Mouse (Mus musculus): ENCODE data around the gene Tnpo1.
A peak's percentile ranks its signal among the peaks of the same experiment; 100 is the strongest.

Gene Tnpo1

DNA sequence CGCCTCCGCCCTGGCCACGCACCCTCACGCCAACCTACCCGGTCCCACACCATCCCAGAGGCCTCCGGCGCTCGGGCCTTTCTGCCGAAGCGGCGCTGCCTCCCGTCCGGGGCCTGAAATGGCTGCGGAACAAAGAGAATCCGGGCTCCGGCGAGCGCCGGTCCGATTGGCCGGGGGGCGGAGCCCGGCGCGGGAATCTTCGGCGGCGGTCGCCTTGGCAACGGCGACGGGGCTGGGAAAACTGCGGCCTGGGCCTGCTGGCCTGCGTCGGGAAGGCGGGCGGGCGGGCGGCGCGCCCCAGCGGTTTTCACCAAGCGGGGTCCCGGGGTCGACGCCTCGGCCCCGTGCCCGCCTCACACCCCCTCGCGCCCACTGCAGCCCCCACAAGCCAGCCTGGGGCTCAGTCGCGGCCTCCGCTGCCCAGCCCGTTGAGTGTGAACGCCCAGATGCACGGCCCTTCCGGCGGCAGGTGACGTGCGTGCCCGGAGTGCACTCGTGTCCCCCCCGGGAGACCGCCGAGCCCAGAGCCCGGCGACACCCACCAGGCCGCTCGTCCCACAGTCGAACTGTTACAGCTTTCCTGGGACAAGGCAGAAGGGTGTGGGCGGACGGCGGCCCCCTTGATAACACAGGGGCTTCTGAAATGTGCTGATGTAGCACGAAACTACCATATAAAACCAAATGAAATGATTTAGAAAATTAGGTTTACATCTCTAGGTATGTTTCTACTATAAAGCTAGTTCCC lies at the start of gene Tnpo1:
Tnpo1 (minus strand) TSS at position 172 of the 745 bp plus-strand sequence.
- peak; percentile 91 to 93 for DNase-seq

DNA sequence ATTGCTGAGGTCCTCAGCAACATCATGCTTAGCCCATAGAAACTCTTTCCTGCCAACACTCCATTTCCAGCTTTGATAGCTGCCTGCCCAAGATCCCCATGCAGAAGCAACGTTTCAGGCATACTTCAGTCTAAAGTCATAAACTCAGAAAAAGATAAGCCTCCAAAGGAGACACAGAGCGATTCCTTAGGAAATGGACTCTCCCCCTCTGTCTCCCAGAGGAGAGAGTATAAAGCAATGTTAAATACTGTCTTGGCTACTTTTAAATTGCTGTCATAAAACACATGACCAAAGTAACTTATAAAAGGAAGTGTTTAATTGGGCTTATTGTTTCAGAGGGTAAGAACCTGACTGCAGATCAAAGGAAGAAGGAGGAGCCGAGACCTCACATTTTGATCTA lies 45.9 kb upstream of the Tnpo1 start:
- DNase-seq = no peak

DNA sequence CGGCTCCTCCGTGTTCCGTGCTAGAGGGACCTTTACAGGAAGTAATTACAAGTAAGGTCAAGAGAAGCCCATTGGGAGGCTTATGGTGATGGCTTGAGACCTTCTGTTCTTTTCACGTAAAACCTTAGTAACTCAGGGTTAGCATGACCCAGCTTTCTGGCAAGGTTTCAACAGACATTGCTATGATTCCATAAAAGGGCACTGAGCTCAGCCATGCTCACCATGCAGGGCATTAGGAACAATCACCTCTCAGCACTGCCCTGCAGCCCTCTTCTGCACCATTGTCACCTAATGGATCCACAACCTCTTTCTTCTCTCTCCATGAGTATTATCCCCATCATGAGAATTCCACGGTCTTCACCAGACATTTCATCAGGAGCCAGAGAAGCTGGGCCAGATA lies 45.5 kb upstream of the Tnpo1 start:
- no peak for DNase-seq

DNA sequence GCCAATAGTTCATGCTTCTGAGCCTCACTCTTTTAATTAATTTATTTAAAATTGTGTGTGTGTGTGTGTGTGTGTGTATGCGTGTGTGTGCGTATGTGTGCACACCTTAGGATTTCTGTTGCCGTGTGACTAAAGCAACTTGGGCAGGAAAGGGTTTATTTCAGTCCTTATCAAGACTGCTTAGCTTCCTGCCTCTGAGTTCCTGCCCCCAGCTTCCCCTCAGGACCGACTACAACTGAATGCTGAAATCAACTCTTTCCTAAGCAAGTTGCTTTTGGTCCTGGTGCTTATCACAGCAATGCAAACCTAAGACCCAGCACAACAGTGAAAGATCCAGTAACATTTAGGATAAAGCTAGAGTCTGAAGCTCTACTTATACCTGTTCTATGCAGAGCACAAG lies 42.3 kb upstream of the Tnpo1 start:
- DNase-seq = no peak

GRCm38 (mm10) chr13:98967942-98968341 lies 41.8 kb upstream of the Tnpo1 start:
- DNase-seq = no peak

- DNase-seq = peak; percentile 11 to 40
These were observed 40.4 kb upstream of the Tnpo1 start for GRCm38 (mm10) chr13:98966583-98966982.

DNA sequence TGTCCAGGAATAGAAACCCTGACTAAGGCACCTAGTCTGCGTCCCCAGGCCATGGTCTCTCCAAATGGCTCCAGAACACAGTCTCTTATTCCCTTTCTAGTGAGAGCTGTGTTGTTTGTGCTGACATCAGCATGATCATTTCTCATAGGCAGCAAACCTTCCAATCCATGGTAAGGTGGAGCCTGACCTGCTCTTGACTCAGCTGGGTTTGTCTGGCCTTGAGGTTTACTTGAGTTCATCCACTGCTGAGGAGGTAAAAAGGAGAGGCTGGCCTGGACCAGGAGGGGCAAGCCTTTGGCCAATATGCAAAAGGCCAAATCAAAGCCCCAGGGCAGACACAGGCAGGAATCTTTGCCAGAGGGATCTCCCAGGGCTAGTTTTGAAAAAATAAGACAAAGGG lies 37.4 kb upstream of the Tnpo1 start:
- DNase-seq = no peak

GRCm38 (mm10) chr13:98958177-98958576 lies 32.0 kb upstream of the Tnpo1 start:
- DNase-seq = no peak

DNA sequence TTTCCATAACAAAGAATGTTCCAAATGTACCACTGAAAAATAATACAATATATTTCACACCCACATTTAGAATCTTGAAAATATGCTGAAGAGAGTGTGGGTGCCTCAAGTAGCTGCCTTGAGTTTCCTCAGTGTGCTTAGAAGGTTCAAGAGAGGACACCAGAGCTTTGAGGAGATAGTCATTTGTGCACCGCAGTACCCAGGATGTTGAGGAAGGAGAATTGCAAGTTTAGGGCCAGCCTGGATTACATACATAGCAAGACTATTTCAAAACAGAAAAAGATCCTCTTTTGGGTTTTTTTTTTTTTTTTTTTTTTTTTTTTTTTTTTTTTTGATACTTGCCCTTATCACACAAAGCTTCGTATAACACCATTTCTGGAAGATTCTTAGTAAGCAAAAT lies 30.0 kb upstream of the Tnpo1 start:
- no peak for DNase-seq

DNA sequence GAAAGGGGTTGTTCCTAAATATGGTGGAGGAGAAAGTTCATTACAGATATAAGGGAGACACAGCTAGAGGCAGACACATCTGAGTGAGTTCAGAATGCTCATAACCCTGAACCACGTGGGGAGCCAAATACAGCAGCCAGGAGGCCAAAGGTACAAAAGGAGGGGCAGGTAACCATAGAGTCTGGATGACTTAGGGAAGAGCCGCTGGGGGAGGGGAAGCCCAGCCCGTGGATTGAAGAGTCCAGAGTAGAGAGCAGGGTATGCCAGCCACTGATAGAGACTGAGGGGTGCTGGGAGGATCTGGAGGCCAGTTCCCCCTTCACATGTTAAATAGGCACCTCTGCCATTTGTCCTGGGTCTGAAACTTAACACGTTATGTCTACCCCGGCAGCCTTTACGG lies 29.5 kb upstream of the Tnpo1 start:
- DNase-seq = no peak

GRCm38 (mm10) chr13:98955226-98955625 lies 29.0 kb upstream of the Tnpo1 start:
- DNase-seq = peak; percentile 24 to 56

DNA sequence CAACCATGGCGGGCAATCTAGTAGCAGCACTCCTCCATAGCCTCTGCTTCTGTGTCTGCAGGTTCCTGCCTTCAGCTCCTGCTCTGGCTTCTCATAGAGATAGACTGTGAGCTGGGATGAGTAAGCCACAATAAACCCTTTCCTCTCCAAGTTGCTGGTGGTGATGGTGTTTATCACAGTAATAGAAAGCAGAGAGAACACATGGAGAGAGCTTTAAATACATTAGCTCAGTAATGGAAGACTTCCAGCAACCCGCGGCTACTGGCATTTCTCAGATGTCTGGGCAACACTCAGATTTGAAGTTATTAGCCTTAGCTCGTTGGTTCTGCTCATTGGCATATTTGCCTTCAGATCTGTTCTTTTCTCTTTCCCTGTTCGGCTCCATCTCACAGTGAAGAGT lies 27.6 kb upstream of the Tnpo1 start:
- DNase-seq = no peak

DNA sequence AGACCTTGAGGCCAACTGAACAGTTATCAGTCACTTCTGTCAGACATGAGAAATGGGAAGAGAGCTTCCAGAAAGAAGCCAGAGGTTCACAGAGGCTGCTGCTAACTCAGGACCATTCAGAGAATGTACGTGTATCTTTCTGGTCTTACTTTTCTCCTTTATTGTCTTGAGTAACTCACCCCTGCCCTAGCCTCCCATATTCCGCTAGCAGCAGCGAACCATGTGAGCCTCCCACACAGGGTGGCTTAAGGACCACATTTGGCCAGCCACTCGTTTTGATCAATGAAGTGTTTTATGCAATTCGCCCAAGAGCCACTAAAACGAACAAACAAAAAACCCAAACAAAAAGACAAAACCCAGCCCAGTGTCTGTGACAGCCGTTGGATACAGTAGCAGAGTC lies 25.8 kb upstream of the Tnpo1 start:
- DNase-seq = no peak

- no peak for DNase-seq
These were observed 22.0 kb upstream of the Tnpo1 start for GRCm38 (mm10) chr13:98948146-98948545.

DNA sequence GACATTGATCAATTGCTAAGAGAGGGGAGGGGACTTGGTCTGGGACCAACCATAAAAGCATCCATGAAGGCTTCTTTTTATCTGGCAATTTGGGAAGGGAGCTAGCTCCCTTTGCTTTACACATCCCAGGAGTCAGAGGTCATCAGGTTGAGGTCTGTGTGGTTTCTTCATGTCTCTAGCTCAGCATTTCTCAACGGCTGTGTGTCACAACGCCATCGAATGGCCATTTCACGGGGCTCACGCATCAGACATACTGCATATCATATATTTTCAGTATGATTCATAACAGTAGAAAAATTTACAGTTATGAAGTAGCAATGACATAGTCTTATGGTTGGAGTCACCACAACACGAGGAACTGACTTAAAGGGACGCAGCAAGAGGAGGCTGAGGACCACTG lies 20.2 kb upstream of the Tnpo1 start:
- DNase-seq = no peak

GRCm38 (mm10) chr13:98945908-98946307 lies 19.7 kb upstream of the Tnpo1 start:
- DNase-seq = no peak

- no peak for DNase-seq
These were observed 19.2 kb upstream of the Tnpo1 start for GRCm38 (mm10) chr13:98945381-98945780.

DNA sequence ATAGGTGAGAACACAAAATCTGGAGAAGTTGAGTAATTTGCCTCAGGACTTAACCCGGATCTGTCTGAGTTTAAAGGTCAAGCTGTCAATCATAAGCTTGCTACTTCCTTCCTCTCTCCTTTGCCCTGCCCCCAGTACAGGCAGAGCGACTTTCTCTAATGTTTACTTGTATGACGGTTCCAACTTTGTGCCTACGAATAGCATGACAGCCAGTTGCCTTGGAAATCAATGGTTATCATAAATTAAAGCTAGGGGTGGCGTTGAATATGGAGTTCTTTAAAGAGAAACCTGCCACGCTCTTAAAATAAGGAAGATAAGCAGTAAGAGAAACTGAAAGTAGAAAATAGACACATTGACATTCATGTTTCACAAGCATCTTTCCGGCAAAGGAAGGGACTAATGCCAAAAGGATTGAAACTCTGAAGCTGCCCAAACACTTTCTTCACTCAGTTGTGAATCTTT lies 18.5 kb upstream of the Tnpo1 start:
- DNase-seq = peak; percentile 36 to 60

GRCm38 (mm10) chr13:98942360-98942759 lies 16.2 kb upstream of the Tnpo1 start:
- no peak for DNase-seq

DNA sequence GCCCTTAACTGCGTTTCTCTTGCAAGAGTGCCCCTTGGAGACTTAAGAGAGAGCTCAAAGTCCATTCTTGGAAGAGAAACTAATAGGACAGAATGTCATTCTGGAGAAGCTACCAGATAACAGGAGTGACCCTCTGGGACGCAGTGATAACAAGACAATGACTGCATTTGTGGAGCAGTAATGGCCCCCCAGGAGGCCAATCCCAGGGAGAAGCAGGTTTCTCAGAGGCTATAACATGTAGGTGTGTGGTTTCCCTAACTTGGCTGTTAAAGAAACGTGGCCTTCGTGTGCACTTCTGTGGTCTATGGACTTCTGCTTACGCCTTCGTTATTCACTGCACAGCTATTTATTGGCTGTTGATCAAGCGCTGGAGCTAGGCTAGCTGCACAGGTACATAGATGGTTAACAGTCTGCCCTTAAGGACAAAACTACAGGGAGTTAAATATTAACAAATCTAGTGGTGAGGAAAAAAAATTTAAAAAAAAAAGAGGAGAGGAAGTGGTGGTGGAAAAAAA lies 15.7 kb upstream of the Tnpo1 start:
- DNase-seq = no peak

DNA sequence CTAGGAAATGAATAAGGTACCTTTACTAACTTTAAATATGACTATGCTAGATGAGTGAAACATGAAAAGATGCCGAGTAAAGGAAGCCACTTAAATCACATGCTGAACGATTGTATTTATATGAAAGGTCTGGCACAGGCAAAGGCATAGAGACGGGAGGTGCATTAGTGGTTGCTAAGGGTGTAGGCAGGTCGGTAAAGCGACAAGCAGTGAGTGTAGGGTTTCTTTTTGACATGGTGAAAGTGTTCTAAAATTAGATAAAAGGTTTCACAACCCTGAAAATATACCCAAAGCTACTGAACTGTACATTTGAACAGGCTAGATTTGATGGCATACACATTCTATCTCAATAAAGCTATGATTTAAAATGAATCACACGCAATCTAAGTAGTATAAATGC lies 10.9 kb upstream of the Tnpo1 start:
- no peak for DNase-seq

GRCm38 (mm10) chr13:98928908-98929307 lies 2.7 kb upstream of the Tnpo1 start:
- no peak for DNase-seq

GRCm38 (mm10) chr13:98926958-98927242 lies 716 bp upstream of the Tnpo1 start:
- DNase-seq = no peak

- DNase-seq = peak; percentile 57 to 78
These were observed 535 bp downstream of the Tnpo1 start for GRCm38 (mm10) chr13:98925486-98926212.
